Mouse (Mus musculus): ENCODE results near the gene Chkb. TPM values are rescaled to one million over a fixed set of nuclear protein-coding genes. Genes with fewer than 3 reads are reported as not detected.
"Not testable (repeated sequence)": the region's sequence is repeated elsewhere in the genome, so short reads cannot be mapped to it uniquely, and the experiment has no call there.

The Chkb gene
- total RNA-seq, 2 experiments from 2014 or later = 44.8 to 55.0 TPM

DNA sequence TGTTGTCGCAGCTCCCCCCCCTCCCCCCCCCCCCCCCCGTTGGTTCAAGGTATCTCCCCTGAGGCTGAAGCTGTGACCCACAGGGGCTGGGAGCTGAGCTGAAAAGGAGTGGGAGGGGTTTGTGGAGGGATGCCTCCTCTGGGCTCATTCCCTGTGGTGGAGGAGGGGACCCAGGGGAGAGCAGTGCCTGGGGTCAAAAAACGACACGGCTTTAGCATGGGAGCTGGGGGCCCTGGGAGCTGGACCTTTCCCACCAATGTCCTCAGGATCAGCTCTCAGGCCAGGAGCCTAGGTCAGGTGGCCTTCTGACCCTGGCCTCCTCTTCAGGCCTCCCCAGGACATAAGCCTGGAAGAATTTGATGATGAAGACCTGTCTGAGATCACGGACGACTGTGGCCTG is 25.1 kb upstream of the Chkb start:
- no peak for DNase-seq

DNA sequence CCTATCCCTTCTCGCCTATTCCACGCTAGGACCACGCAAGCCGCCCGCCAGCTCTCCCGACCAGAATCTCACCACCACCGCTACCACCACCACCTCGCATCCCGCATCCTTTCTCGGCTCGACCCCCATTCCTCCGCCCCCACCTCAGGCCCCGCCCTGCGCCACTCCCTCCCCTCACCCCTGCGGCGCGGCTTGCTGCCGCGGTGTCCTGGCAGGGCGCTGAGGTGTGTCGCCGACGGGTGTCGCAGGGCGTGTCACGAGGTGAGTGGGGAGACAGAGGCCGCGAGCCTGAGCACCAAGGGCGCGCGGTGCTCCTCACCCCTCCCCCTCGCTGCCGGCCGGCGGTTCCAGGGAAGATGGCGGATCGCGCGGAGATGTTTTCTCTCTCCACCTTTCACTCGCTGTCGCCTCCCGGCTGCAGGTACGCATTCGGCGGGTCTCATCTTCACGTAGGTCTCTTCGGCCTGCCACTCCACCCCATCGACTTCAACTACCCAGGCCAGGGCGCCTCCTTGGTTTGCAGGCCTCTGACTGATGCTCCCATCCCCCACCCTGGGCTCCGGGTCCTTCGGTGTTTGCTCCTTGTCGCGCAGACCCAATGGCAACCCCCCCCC is 24.3 kb upstream of the Chkb start, which contains the start of gene Mapk8ip2:
Gene Mapk8ip2 (plus strand): TSS at position 49 of the 614 bp plus-strand sequence.
- no peak for DNase-seq

DNA sequence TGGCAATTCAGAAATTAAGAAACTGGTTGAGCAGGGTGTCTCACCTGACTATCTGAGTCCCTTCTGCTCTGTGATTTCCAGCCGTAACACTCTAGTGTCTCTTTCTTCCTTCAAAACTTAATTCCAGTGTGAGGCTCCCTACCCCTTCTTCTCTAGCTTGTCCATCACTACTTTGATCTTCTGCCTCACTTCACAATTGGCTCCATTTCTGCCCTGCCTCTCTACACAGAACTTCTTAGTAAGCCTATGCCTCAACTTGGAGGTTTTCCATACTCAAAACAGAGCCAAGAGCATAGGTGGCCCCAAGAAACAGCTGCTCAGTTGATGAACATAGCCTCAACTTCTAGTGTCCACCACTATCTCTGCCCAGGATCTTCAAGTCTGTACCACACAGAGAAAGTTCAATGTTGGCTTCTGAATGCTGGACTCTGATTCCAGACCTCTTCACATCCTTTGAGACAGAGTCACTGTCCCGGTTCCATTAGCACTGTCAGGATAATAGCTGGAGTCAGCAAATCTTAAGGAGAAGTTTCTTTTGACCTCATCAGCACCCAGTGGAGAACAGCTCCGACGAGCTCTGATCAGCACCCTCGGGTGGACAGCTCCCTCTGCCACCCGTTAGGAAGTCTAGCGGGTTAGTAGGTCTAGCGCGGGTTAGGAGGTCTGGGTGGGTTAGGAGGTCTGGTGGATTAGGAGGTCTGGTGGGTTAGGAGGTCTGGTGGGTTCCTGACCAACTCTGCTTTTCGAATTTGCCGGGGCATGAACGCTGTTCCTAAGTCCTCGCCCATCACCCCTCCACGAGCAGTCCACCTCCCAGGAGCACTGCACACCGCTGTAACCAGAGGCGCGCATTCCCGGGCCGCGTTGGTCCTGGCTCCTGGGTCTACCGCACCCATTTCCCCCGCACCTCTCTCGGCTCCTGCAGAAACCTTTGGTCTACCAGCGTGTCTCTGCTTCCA is 23.5 kb upstream of the Chkb start:
- DNase-seq = peak in 1 of 2 experiments; percentile 80

DNA sequence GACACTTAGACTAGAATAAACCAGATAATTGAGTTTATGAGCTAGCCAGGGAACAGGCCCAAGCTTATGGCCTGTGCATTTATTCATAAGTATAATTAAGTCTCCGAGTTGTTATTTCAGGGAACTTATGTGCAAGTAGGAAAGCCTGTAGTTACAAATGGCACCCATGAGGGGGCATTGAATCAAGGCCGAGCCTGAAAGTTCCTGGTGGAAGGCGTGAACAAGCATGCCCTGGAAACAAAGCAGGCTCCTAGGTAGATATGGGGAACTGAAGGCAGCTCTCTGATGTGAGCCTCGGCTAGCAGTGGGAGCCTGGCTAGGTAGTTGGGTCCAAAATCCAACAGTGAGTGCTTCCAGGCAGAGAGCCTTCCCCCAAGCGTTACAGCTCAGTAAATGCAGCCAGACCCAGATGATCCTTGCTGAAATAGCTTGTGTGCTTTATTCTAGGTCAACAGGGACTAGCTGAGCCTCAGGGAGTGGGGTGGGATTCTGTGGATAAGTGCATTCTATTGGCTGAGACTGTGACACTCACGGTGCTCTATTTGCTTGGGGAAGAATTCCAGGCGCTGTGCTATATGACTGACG is 12.9 kb upstream of the Chkb start:
- DNase-seq = no peak

DNA sequence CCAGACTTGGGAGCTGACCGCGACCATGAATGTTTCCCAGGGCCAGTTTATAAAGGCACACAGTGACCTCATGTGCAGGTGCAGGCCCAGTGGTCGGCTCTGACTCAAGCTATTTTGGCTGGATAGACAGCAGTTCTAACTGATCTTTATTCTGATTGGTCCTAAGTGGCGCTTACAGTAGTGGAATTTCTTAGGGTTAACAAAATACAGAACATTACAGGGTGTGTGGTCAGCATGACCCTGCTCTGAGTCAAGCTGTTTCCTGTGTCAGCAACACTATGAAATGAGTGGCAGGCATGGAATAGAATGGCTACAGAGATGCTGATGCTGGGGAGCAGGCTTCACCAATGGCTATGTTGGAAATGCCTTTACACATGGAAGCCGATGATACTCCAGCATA is 6.2 kb upstream of the Chkb start:
- DNase-seq = no peak

DNA sequence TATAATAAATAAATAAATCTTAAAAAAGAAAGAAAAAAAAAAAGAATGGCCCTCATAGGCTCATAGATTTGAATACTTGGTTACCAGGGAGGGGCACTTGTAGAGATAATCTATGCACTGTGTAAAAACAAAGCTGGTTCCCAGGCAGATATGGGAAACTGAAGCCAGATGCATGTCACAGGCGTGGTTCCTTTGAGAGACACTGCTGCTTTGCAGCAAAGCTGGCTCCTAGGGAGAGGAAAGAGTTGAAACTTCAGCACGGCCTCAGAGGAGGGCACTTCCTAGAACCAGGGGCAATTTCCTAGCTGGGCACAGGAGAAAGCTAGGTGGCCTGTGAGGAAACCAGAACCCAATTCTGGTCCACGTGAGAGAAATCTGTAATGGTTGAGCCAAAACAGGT is 4.4 kb upstream of the Chkb start:
- no peak for DNase-seq

DNA sequence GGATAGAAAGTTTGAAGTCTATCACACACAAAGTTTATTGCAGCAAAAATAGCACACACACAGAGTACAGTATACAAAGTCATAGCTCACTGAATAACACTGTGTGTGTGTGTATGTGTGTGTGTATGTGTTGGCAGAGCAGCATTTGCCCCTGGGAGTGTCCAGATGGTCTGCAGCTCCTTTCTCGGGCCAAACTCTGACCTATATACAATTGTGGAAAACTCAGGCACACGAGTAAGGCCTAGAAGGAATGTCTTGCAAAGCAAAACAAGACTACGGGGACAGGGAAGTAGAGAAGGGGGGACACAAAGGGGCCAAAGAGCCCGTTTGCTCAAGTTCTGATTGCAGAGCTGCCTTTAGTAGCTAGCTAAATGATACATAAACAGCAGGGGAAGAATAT is 3.2 kb upstream of the Chkb start:
- DNase-seq = no peak

DNA sequence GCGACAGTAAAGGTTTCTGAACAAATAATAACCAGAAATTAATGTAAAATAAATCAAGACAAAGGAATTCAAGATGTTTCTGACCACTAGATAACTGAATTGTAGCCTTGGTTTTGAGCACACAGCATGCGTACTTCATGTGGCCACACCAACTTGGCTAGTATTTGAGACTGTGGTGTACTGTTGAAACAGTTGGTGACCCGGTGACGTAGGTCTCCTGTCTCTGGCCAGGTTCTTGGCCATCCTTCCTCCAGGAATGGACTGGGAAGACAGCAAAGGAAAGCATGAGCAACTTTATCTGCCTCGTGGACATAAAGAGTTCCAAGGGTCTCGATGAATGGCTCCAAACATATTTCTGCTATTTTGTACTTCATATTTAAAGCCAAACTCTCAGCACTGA is 2.1 kb upstream of the Chkb start:
- no peak for DNase-seq

DNA sequence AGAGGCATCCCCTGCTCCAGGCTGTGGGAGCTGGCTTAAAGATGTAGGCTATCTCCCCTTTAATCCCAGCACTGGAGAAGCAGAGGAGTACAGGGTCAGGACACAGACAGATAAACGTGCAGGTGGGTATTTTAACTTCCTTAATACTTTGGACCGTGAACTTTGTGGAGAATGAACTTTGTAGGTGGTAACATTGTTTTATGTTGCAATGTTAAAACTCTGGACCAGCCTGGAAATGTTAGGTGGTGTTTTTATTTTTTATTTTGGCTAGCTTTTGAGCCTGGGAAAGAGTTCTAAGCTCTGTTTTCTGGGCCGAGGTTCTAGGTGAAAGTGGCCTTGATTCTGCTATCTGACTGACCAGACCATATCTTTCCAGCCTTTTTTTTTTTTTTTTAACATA is 1.6 kb upstream of the Chkb start:
- DNase-seq = no peak

DNA sequence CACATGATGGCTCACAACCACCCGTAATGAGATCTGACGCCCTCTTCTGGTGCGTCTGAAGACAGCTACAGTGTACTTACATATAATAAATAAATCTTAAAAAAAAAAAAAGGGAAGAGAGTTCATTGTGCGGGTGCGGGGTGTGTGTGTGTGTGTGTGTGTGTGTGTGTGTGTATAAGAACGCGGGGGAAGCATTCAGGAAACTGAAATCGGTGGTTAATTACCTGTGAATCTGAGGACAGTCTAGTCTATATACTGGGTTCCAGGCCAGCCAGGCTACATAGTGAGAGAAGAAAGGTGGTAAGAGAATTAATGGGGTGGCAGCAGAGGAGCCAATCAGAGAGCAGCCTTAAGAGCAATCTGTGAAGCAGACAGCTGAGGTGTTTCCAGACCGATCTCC is 1.1 kb upstream of the Chkb start:
- not testable (repeated sequence) for DNase-seq

DNA sequence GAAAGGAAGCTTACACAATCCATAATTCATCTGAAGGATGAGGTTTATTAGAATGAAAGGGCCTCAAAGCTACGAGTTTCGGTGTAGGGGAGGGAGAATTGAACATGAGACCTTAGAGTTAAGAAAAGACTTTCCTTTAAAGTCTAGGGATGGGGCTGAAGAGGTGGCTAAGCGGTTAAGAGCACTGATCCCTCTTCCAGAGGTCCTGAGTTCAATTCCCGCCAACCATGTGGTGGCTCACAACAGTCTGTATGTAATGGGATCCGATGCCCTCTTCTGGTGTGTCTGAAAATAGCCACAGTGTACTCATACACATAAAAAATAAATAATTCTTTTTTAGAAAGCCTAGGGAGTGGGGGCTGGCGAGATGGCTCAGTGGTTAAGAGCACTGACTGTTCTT is 633 bp upstream of the Chkb start:
- DNase-seq = peak in 1 of 2 experiments; percentile 12

DNA sequence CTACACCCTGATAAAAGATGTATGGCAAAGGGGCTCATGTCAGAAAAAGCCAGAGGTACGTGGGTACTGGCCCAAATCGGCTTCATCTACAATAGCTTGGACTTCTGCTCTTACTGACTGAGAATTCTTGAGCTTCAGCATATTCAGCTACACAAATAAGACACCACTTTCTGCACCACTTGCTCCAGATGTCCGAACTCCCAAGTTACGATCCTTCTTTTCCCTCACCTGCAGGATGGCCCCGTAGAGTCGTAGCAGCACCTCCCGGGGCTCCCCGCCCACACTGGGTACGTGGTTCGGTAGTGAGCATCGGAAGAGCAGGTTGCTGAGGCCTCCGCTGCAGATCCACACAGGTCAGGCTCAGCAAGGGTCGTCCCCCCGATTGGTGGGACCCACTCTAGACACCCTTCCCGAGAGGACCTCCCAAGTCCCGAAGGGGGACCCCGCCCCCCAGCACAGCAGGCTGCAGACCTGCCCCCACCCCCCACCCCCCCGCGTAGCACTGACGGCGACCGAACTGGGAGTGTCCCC is 822 bp downstream of the Chkb start:
- no peak for DNase-seq

DNA sequence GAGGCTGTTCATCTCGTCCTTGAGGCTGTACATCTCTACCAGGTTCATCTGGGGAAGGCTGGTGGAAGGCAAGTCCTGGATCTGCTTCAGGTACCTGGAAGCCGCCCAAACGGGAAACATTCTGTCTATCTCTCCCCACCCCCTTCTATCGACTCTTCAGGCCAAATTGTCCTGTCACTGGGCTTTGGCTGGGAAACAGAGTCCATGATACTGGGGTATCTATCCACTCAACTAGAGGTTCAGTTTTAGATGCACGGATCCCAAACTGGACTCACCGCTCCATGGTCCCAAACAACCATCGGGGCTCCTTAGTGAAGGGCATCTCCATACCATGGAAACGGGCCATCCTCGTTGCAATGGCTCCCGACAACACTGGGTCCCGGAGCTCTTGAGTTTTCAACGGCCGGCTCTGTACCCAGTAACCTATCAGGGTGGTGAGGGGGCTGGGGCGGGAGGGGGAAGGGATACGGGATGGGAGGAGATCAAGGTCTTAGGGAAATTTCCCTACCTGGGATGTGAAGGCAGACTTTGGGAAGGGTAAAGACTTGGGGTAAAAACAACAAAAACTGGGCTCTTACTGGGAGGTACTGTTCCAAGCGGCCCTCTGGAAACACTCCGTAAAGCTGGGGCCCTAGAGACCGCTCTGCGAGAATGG is 1.4 kb downstream of the Chkb start:
- peak in 1 of 2 experiments; percentile 41 for DNase-seq

DNA sequence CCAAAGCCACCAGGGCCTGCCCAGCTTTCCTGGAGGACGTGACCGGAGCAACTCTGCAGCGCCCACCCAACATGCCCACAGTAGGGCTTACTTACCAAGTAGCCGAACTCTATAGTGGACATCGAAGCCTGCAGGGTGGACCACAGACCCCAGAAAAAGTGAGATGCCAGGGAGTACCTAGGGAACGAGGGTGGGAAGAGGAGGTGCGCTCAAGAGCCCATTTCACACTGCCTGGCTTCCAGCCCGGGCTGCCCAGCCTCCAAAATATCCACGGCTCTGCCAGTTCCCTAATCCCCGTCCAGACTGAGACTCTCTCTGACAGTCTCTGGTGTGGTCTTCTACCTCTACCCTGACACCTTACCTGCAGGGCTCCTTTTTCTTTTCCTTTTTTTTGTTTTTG is 3.0 kb downstream of the Chkb start:
- peak; percentile 65 to 73 for DNase-seq

DNA sequence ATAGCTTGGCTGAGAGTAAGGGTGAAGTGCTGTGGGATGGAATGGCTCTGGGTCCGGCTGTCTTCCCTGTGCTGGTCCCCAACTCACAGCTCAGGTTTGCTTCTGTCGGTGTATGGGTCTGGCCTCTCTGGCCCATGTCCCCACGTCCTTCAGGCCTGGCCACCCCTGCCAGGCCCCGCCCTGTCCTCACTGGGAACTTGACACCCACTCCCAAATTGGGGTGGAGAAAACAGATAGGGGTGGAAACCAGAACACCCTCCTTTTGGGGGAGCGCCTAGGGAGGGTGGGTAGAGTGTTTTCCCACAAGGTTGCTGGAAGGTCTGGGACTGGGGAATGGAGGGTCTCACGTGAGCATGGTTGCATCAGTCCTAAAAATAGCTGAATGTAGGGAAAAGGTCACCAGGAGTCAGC is 4.0 kb downstream of the Chkb start, which contains the start of gene Cpt1b:
Gene Cpt1b (minus strand): TSS at position 153 of the 411 bp plus-strand sequence.
- peak; percentile 81 to 90 for DNase-seq

DNA sequence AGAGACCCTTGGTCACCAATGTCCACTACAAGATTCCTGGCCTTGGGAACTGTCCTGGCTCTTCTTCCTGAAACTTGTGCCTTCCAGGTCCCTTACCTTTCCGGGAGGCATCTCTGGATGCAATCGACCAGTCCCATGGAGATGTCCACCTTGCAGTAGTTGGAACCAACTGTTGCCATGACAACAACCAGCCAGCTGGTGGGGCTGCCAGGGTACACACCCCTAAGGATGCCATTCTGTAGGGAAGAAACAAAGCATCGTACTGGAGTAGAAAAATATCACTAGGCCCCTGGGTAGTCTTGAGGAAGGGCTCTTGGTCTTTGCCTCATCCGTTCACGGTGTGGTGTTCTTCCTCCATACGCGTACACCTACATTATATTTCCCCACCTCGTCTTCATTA is 5.1 kb downstream of the Chkb start:
- DNase-seq = no peak

DNA sequence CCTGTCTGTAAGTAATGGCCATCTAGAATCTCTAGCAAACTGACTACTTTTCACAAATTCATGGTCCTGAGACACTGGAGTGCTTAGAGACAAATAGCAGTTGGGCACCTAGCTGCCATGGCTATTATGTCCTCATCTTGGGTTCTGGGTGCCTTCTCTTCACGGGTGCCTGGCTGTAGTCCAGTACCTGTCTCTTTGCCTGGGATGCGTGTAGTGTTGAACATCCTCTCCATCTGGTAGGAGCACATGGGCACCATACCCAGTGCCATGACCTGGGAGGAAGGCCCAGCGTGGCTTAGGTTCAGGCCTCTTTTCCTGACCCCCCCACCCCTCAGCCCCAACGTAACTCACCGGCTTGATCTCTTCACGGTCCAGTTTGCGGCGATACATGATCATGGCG is 7.8 kb downstream of the Chkb start:
- DNase-seq = no peak

DNA sequence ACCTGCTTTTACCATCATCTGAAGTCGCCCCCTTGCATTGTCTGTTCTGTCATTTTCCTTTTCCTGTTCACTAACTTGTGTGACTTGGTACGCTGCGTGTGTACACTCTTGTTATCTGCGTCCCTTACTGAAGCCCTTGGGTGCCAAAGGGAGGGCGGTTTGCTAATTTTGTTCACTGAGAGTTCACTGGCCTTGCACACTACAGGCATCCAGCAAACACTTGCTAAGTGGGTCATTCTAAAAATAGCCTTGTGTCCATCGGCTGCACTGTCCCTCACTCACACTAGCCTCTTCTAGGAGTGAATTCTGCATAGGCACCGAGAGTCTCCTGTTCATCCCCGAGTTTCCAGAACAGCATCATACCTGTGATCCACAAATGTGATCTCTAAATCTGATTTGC is 14.4 kb downstream of the Chkb start:
- peak; percentile 56 to 72 for DNase-seq

DNA sequence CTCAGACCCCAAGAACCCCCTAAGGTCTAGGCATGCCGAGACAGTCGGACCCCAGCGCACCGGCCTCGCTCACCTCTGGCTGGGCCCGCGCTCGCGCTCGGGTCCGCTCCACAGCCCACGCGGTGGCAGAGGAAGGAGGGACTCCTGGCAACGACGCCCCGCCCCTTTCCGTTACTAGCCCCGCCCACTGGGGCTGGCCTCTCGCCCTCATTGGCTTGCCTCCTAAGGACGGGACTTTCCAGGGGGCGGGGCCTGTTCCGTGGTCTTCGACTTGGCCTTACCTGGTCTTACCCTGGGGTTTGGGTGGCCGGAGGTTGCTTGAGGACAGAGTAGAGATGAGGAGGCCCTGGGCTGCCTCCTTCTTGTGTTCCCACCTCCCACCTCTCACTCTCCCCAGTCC is 19.6 kb downstream of the Chkb start, which contains the start of gene Syce3:
Gene Syce3 (minus strand): TSS at position 386 of the 400 bp plus-strand sequence.
- no peak for DNase-seq

DNA sequence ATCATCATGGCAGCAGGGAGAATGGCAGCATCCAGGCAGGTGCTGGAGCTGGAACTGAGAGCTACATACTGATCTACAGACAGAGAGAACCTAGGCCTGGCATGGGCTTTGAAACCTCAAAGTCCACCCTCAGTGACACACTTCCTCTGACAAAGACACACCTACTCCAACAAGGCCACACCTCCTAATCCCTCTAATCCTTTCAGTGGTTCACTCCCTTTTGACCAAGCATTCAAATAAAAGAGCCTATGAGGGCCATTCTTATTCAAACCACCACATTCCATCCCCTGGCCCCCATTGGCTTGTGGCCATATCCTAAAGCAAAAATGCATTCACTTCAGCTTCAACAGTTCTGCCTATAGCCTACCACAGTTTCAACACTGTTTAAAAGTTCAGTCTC is 23.0 kb downstream of the Chkb start:
- DNase-seq = no peak

DNA sequence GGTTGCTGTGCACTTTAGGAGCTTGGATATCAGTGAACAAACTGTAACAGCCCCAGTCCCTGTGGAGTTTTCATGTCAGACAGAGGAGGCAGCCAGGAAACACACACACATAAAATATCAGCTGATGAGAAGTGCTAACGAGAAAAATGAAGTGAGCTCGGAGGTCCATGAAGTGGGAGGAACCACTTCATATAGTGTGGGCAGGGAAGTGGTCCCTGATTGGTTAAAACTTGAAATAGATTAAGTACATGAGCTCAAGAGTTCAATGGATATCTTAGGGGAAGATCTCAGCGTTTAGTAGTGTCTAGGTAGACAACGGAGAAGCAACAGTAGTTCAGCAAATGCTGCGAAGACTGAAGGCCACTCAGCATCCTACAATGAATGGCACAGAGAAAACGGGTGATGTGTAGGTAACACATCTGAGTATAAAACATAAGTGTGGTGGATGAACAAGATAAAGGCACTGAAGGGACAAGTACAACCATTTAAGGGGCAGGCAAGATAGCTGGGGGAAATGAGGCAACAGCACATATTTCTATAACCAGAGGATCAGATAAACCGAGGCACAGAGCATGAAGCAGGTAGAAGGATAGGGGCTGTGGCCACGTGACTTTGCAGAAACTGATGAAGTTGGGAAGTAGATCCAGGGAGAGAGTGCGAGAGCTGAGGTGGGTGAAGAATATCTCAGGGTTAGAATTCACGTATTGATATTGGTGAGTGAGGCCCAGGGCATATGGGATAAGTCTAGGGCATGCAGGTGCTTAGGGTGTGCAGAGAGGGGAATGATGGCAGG is 24.7 kb downstream of the Chkb start:
- no peak for DNase-seq

All from heart, adult 18-20 months (tissue).